Mouse (Mus musculus): ENCODE measurements around the gene Gdf7. TPM values are rescaled to one million over a fixed set of nuclear protein-coding genes. Genes with fewer than 3 reads are reported as not detected.

The Gdf7 gene
- polyA plus RNA-seq, 1 experiment from 2014 or later, result 0.14 TPM

GRCm38 (mm10) chr12:8332174-8332542 lies 30.4 kb upstream of the Gdf7 start:
- Histone ChIP-seq H3K4me2 (no peak overlapping the region), H3K9me3 (replicated peaks; ENCODE audit: control insufficient read depth, low read length) (no peaks in the 10 kb centered on the region), H3K36me3 (ENCODE audit: control insufficient read depth, insufficient read depth, low read length) (peaks cover 7% of the 10 kb centered on the region; the same call in 1 of the 2 replicates), H3K27me3 (ENCODE audit: control insufficient read depth, insufficient read depth, low read length) (no peaks in the 10 kb centered on the region), H3K4me1 (ENCODE audit: control insufficient read depth, insufficient read depth, low read length) (peaks cover 14% of the 10 kb centered on the region), H3K27ac (ENCODE audit: low read depth, low read length) (no peak overlapping the region), H3K9ac (ENCODE audit: low read depth, low read length) (no peak overlapping the region), H3K4me3 (ENCODE audit: low read depth, low read length) (no peak overlapping the region)
- 50% methylated on average over 5 of the region's 5 CpGs for WGBS (ENCODE audit: insufficient replicate concordance)
- ATAC-seq (replicated peaks; ENCODE audit: insufficient number of reproducible peaks, low FRiP score, low TSS enrichment), result no peak

GRCm38 (mm10) chr12:8331489-8332173 lies 29.9 kb upstream of the Gdf7 start:
- H3K27ac ChIP-seq (ENCODE audit: low read depth, low read length), result peak overlapping the region; percentile 38
- H3K4me2 ChIP-seq, result no peak overlapping the region
- peaks cover 7% of the 10 kb centered on the region; the same call in 1 of the 2 replicates for H3K36me3 ChIP-seq (ENCODE audit: control insufficient read depth, insufficient read depth, low read length)

GRCm38 (mm10) chr12:8329236-8329635 lies 27.5 kb upstream of the Gdf7 start:
- WGBS (ENCODE audit: insufficient replicate concordance), result 90% methylated on average over 7 of the region's 7 CpGs
- Histone ChIP-seq H3K27me3 (ENCODE audit: control insufficient read depth, insufficient read depth, low read length) (no peaks in the 10 kb centered on the region), H3K9ac (ENCODE audit: low read depth, low read length) (no peak overlapping the region), H3K4me2 (no peak overlapping the region), H3K9me3 (replicated peaks; ENCODE audit: control insufficient read depth, low read length) (no peaks in the 10 kb centered on the region), H3K4me3 (ENCODE audit: low read depth, low read length) (no peak overlapping the region), H3K27ac (ENCODE audit: low read depth, low read length) (no peak overlapping the region), H3K4me1 (ENCODE audit: control insufficient read depth, insufficient read depth, low read length) (peaks cover 14% of the 10 kb centered on the region), H3K36me3 (ENCODE audit: control insufficient read depth, insufficient read depth, low read length) (0 out of 2 replicates have a peak, but pooled peaks cover 3% of the 10 kb centered on the region)
- ATAC-seq (replicated peaks; ENCODE audit: insufficient number of reproducible peaks, low FRiP score, low TSS enrichment), result no peak

More at GRCm38 (mm10) chr12:8331489-8332173, 29.9 kb upstream of the Gdf7 start:
- no peak overlapping the region for H3K9ac ChIP-seq (ENCODE audit: low read depth, low read length)
- peaks cover 14% of the 10 kb centered on the region for H3K4me1 ChIP-seq (ENCODE audit: control insufficient read depth, insufficient read depth, low read length)
- no peak overlapping the region for H3K4me3 ChIP-seq (ENCODE audit: low read depth, low read length)
- peak; percentile 36 for ATAC-seq (replicated peaks; ENCODE audit: insufficient number of reproducible peaks, low FRiP score, low TSS enrichment)
- H3K9me3 ChIP-seq (replicated peaks; ENCODE audit: control insufficient read depth, low read length), result no peaks in the 10 kb centered on the region
- WGBS (ENCODE audit: insufficient replicate concordance), result 31% methylated on average over 14 of the region's 14 CpGs
- no peaks in the 10 kb centered on the region for H3K27me3 ChIP-seq (ENCODE audit: control insufficient read depth, insufficient read depth, low read length)

GRCm38 (mm10) chr12:8327675-8328053 lies 25.9 kb upstream of the Gdf7 start:
- no peaks in the 10 kb centered on the region for H3K9me3 ChIP-seq (replicated peaks; ENCODE audit: control insufficient read depth, low read length)
- no peak for ATAC-seq (replicated peaks; ENCODE audit: insufficient number of reproducible peaks, low FRiP score, low TSS enrichment)
- H3K27me3 ChIP-seq (ENCODE audit: control insufficient read depth, insufficient read depth, low read length), result no peaks in the 10 kb centered on the region
- no peak overlapping the region for H3K27ac ChIP-seq (ENCODE audit: low read depth, low read length)
- peak overlapping the region; percentile 52 for H3K9ac ChIP-seq (ENCODE audit: low read depth, low read length)
- no peak overlapping the region for H3K4me2 ChIP-seq
- H3K4me1 ChIP-seq (ENCODE audit: control insufficient read depth, insufficient read depth, low read length), result peaks cover 17% of the 10 kb centered on the region
- no peak overlapping the region for H3K4me3 ChIP-seq (ENCODE audit: low read depth, low read length)
- 81% methylated on average over 1 of the region's 1 CpGs for WGBS (ENCODE audit: insufficient replicate concordance)
- 0 out of 2 replicates have a peak, but pooled peaks cover 3% of the 10 kb centered on the region for H3K36me3 ChIP-seq (ENCODE audit: control insufficient read depth, insufficient read depth, low read length)

- peak; percentile 70; the same call in 1 of the 2 replicates for ATAC-seq (replicated peaks; ENCODE audit: insufficient number of reproducible peaks, low FRiP score, low TSS enrichment)
- Histone ChIP-seq H3K9ac (ENCODE audit: low read depth, low read length) (peak overlapping the region; percentile 52), H3K4me2 (no peak overlapping the region)
Observed at GRCm38 (mm10) chr12:8326825-8327674, 25.3 kb upstream of the Gdf7 start.

GRCm38 (mm10) chr12:8325943-8326522 lies 24.3 kb upstream of the Gdf7 start:
- ATAC-seq (replicated peaks; ENCODE audit: insufficient number of reproducible peaks, low FRiP score, low TSS enrichment), result no peak
- H3K36me3 ChIP-seq (ENCODE audit: control insufficient read depth, insufficient read depth, low read length), result 0 out of 2 replicates have a peak, but pooled peaks cover 3% of the 10 kb centered on the region
- 89% methylated on average over 17 of the region's 17 CpGs for WGBS (ENCODE audit: insufficient replicate concordance)
- no peaks in the 10 kb centered on the region for H3K9me3 ChIP-seq (replicated peaks; ENCODE audit: control insufficient read depth, low read length)
- no peaks in the 10 kb centered on the region for H3K27me3 ChIP-seq (ENCODE audit: control insufficient read depth, insufficient read depth, low read length)
- H3K27ac ChIP-seq (ENCODE audit: low read depth, low read length), result no peak overlapping the region
- H3K4me2 ChIP-seq, result no peak overlapping the region
- no peak overlapping the region for H3K9ac ChIP-seq (ENCODE audit: low read depth, low read length)
- no peak overlapping the region for H3K4me3 ChIP-seq (ENCODE audit: low read depth, low read length)
- peaks cover 10% of the 10 kb centered on the region for H3K4me1 ChIP-seq (ENCODE audit: control insufficient read depth, insufficient read depth, low read length)

More at GRCm38 (mm10) chr12:8326825-8327674, 25.3 kb upstream of the Gdf7 start:
- no peak overlapping the region for H3K4me3 ChIP-seq (ENCODE audit: low read depth, low read length)
- 36% methylated on average over 17 of the region's 17 CpGs for WGBS (ENCODE audit: insufficient replicate concordance)
- H3K27ac ChIP-seq (ENCODE audit: low read depth, low read length), result no peak overlapping the region
- no peaks in the 10 kb centered on the region for H3K27me3 ChIP-seq (ENCODE audit: control insufficient read depth, insufficient read depth, low read length)
- peaks cover 17% of the 10 kb centered on the region for H3K4me1 ChIP-seq (ENCODE audit: control insufficient read depth, insufficient read depth, low read length)
- no peaks in the 10 kb centered on the region for H3K9me3 ChIP-seq (replicated peaks; ENCODE audit: control insufficient read depth, low read length)
- H3K36me3 ChIP-seq (ENCODE audit: control insufficient read depth, insufficient read depth, low read length), result 0 out of 2 replicates have a peak, but pooled peaks cover 3% of the 10 kb centered on the region

- H3K4me2 ChIP-seq, result no peak overlapping the region
- peaks cover 3% of the 10 kb centered on the region; the same call in 1 of the 2 replicates for H3K4me1 ChIP-seq (ENCODE audit: control insufficient read depth, insufficient read depth, low read length)
- ATAC-seq (replicated peaks; ENCODE audit: insufficient number of reproducible peaks, low FRiP score, low TSS enrichment), result no peak
- H3K27ac ChIP-seq (ENCODE audit: low read depth, low read length), result no peak overlapping the region
- no peak overlapping the region for H3K4me3 ChIP-seq (ENCODE audit: low read depth, low read length)
- WGBS (ENCODE audit: insufficient replicate concordance), result 86% methylated on average over 13 of the region's 13 CpGs
- H3K9me3 ChIP-seq (replicated peaks; ENCODE audit: control insufficient read depth, low read length), result no peaks in the 10 kb centered on the region
- no peak overlapping the region for H3K9ac ChIP-seq (ENCODE audit: low read depth, low read length)
- no peaks in the 10 kb centered on the region for H3K27me3 ChIP-seq (ENCODE audit: control insufficient read depth, insufficient read depth, low read length)
- H3K36me3 ChIP-seq (ENCODE audit: control insufficient read depth, insufficient read depth, low read length), result 0 out of 2 replicates have a peak, but pooled peaks cover 3% of the 10 kb centered on the region
Observed at GRCm38 (mm10) chr12:8325245-8325942, 23.6 kb upstream of the Gdf7 start.

- WGBS (ENCODE audit: insufficient replicate concordance), result 85% methylated on average over 10 of the region's 10 CpGs
- Histone ChIP-seq H3K36me3 (ENCODE audit: control insufficient read depth, insufficient read depth, low read length) (no peaks in the 10 kb centered on the region), H3K27ac (ENCODE audit: low read depth, low read length) (no peak overlapping the region), H3K9ac (ENCODE audit: low read depth, low read length) (no peak overlapping the region), H3K9me3 (replicated peaks; ENCODE audit: control insufficient read depth, low read length) (no peaks in the 10 kb centered on the region), H3K4me2 (no peak overlapping the region), H3K4me1 (ENCODE audit: control insufficient read depth, insufficient read depth, low read length) (peaks cover 3% of the 10 kb centered on the region; the same call in 1 of the 2 replicates), H3K4me3 (ENCODE audit: low read depth, low read length) (no peak overlapping the region), H3K27me3 (ENCODE audit: control insufficient read depth, insufficient read depth, low read length) (no peaks in the 10 kb centered on the region)
- ATAC-seq (replicated peaks; ENCODE audit: insufficient number of reproducible peaks, low FRiP score, low TSS enrichment), result no peak
Observed at GRCm38 (mm10) chr12:8324086-8324485, 22.3 kb upstream of the Gdf7 start.
